Mouse (Mus musculus): Measurements from ENCODE around the gene Ubl7. TPM values are rescaled to one million over a fixed set of nuclear protein-coding genes. Genes with fewer than 3 reads are reported as not detected.

Ubl7 gene
- total RNA-seq, 4 experiments from 2014 or later = 109 to 132 (median 111) TPM

GRCm38 (mm10) chr9:57947381-57948030 lies 36.7 kb downstream of the Ubl7 start:
- no peak for DNase-seq (ENCODE audit: low spot score in 2 of 2)

- DNase-seq (ENCODE audit: low spot score in 2 of 2) = no peak
Measured at GRCm38 (mm10) chr9:57948333-57948931, 37.7 kb downstream of the Ubl7 start.

- no peak for DNase-seq (ENCODE audit: low spot score in 2 of 2)
Measured at GRCm38 (mm10) chr9:57949102-57949704, 38.4 kb downstream of the Ubl7 start.

GRCm38 (mm10) chr9:57949879-57950278 lies 39.1 kb downstream of the Ubl7 start:
- no peak for DNase-seq (ENCODE audit: low spot score in 2 of 2)

- DNase-seq (ENCODE audit: low spot score in 2 of 2) = peak in 1 of 2 experiments; percentile 77
Measured at GRCm38 (mm10) chr9:57950519-57950918, 39.7 kb downstream of the Ubl7 start.

GRCm38 (mm10) chr9:57951993-57952392 lies 41.2 kb downstream of the Ubl7 start:
- DNase-seq (ENCODE audit: low spot score in 2 of 2) = no peak

GRCm38 (mm10) chr9:57954962-57955744 lies 44.4 kb downstream of the Ubl7 start:
- DNase-seq (ENCODE audit: low spot score in 2 of 2) = no peak

- DNase-seq (ENCODE audit: low spot score in 2 of 2) = no peak
Measured at GRCm38 (mm10) chr9:57955764-57956163, 45.0 kb downstream of the Ubl7 start.

- DNase-seq (ENCODE audit: low spot score in 2 of 2) = no peak
Measured at GRCm38 (mm10) chr9:57956196-57956837, 45.5 kb downstream of the Ubl7 start.

GRCm38 (mm10) chr9:57956838-57957236 lies 46.1 kb downstream of the Ubl7 start:
- no peak for DNase-seq (ENCODE audit: low spot score in 2 of 2)

- no peak for DNase-seq (ENCODE audit: low spot score in 2 of 2)
Measured at GRCm38 (mm10) chr9:57958615-57959014, 47.8 kb downstream of the Ubl7 start.

GRCm38 (mm10) chr9:57959399-57959798 lies 48.6 kb downstream of the Ubl7 start:
- DNase-seq (ENCODE audit: low spot score in 2 of 2) = no peak

GRCm38 (mm10) chr9:57959886-57960866 lies 49.4 kb downstream of the Ubl7 start:
- no peak for DNase-seq (ENCODE audit: low spot score in 2 of 2)

GRCm38 (mm10) chr9:57961226-57961625 lies 50.4 kb downstream of the Ubl7 start:
- no peak for DNase-seq (ENCODE audit: low spot score in 2 of 2)

GRCm38 (mm10) chr9:57961863-57962778 lies 51.3 kb downstream of the Ubl7 start:
- no peak for DNase-seq (ENCODE audit: low spot score in 2 of 2)

GRCm38 (mm10) chr9:57963249-57963997 lies 52.6 kb downstream of the Ubl7 start:
- no peak for DNase-seq (ENCODE audit: low spot score in 2 of 2)

GRCm38 (mm10) chr9:57963998-57964395 lies 53.2 kb downstream of the Ubl7 start:
- no peak for DNase-seq (ENCODE audit: low spot score in 2 of 2)

GRCm38 (mm10) chr9:57964528-57965250 lies 53.9 kb downstream of the Ubl7 start:
- no peak for DNase-seq (ENCODE audit: low spot score in 2 of 2)

Data from left cerebral cortex, adult 8-10 months (tissue).